Mouse (Mus musculus): ENCODE measurements at regions not wholly inside any gene's neighbourhood (a gene's known extent, or its start where the extent isn't known, plus 50 kb on each side); places are given as distances from the start of the nearest gene placed in this dataset.

- H3K9me3 ChIP-seq (ENCODE audit: control insufficient read depth, low read depth, low read length) = no peaks in the 10 kb centered on the region
- H3K36me3 ChIP-seq (ENCODE audit: control insufficient read depth, insufficient read depth, low read length) = no peaks in the 10 kb centered on the region
- H3K27me3 ChIP-seq (ENCODE audit: control insufficient read depth, insufficient read depth, low read length) = no peaks in the 10 kb centered on the region
- no peak overlapping the region for H3K9ac ChIP-seq (replicated peaks; ENCODE audit: low read depth, low read length)
- no peak for ATAC-seq (ENCODE audit: insufficient number of reproducible peaks, insufficient read depth, low FRiP score, low read depth)
- H3K4me2 ChIP-seq (replicated peaks; ENCODE audit: low read depth, low read length) = no peak overlapping the region
- WGBS = 54% methylated on average over 4 of the region's 4 CpGs
- no peak overlapping the region for H3K4me3 ChIP-seq (ENCODE audit: low read depth, low read length)
- no peaks in the 10 kb centered on the region for H3K4me1 ChIP-seq (ENCODE audit: control insufficient read depth, insufficient read depth, low read length)
- H3K27ac ChIP-seq (ENCODE audit: low read length) = no peak overlapping the region
These were observed 222.8 kb upstream of the Gm49339 start for GRCm38 (mm10) chr10:51257587-51258049.

DNA sequence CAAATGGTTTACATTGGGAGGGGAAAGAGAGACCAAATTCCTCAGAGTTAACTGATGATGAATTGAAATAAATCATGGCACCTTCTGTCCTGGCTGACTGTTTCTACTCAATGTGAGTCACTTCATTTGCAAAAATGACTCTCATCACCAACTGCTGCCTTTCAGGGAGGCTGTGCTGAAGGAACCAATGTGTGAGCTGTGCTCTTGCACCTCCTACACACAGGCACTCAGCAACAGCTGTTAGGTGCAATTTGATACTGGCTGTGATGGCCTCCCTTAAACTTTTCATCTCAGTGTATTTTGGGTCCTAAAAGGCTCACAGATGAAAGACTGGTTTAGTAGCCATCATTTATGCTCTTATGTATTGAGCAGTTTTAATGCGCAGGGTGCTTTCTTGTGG, 209.0 kb upstream of the Gm49339 start:
- 75% methylated on average over 1 of the region's 1 CpGs for WGBS
- ATAC-seq (ENCODE audit: insufficient number of reproducible peaks, insufficient read depth, low FRiP score, low read depth) = no peak; the same call in 1 of the 2 replicates
- no peak overlapping the region for H3K4me2 ChIP-seq (replicated peaks; ENCODE audit: low read depth, low read length)
- H3K9me3 ChIP-seq (ENCODE audit: control insufficient read depth, low read depth, low read length) = no peaks in the 10 kb centered on the region
- H3K4me1 ChIP-seq (ENCODE audit: control insufficient read depth, insufficient read depth, low read length) = no peaks in the 10 kb centered on the region
- H3K4me3 ChIP-seq (ENCODE audit: low read depth, low read length) = no peak overlapping the region
- no peak overlapping the region for H3K9ac ChIP-seq (replicated peaks; ENCODE audit: low read depth, low read length)
- H3K27ac ChIP-seq (ENCODE audit: low read length) = no peak overlapping the region
- no peaks in the 10 kb centered on the region for H3K36me3 ChIP-seq (ENCODE audit: control insufficient read depth, insufficient read depth, low read length)
- no peaks in the 10 kb centered on the region for H3K27me3 ChIP-seq (ENCODE audit: control insufficient read depth, insufficient read depth, low read length)

DNA sequence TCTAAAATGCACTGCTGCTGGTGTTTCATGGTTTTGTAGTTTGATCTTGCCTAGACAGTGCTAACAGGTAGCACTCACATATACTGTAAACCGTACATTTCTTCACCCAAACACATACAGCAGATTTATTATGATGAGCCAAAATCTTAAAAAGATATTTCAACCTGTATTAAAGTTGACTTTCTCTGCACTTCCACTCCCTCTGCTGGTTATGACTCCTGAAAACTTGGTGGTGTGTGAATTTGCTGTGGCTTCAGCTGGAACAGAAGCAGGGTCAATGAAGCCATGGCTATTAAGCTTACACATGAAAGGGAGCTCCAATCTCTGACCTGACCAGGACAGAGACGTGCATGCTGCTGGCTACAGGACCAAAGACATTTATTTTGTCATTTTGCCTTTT, 202.2 kb upstream of the Gm49339 start:
- no peaks in the 10 kb centered on the region for H3K4me1 ChIP-seq (ENCODE audit: control insufficient read depth, insufficient read depth, low read length)
- H3K9ac ChIP-seq (replicated peaks; ENCODE audit: low read depth, low read length) = no peak overlapping the region
- H3K4me2 ChIP-seq (replicated peaks; ENCODE audit: low read depth, low read length) = no peak overlapping the region
- no peaks in the 10 kb centered on the region for H3K27me3 ChIP-seq (ENCODE audit: control insufficient read depth, insufficient read depth, low read length)
- no peaks in the 10 kb centered on the region for H3K36me3 ChIP-seq (ENCODE audit: control insufficient read depth, insufficient read depth, low read length)
- no peak overlapping the region for H3K27ac ChIP-seq (ENCODE audit: low read length)
- H3K9me3 ChIP-seq (ENCODE audit: control insufficient read depth, low read depth, low read length) = no peaks in the 10 kb centered on the region
- WGBS = 36% methylated on average over 2 of the region's 2 CpGs
- no peak overlapping the region for H3K4me3 ChIP-seq (ENCODE audit: low read depth, low read length)
- no peak for ATAC-seq (ENCODE audit: insufficient number of reproducible peaks, insufficient read depth, low FRiP score, low read depth)

DNA sequence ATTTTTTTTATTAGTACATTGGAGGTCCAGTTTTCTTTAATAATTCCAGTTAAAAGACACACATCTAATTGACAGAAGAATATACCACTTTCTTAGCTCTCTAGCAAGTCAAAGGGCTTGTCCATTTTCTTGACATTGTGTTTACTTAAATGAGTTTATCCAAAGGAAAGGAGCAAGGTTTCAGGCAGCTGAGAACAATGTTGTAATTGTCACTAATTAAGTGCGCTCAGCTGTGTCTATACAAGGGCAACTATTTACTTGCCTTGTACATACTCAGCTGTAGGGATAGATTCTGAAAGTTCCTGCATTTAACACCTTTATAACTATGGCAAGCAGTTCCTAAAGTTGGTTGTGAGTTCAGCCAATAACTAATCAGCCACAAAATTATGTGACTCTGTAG, 198.0 kb upstream of the Gm49339 start:
- H3K4me2 ChIP-seq (replicated peaks; ENCODE audit: low read depth, low read length) = no peak overlapping the region

DNA sequence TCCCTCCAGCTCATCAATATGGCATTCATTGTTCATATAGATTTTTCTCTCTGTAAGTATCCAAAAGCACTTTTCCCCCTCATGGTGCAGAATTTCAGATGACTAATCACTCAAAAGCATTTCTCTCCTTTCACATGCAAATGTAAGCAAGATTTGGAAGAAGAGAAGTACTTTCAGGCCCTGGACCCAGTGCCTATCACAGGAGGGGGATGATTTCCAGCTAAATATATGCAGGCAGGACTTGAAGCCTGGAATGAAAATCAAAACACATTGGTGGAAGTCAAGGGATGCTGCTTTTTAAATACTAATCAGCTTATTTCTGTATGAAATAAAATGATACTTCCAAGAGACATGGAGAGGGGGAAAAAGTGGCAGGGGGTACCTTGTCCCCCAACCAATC, 195.9 kb upstream of the Gm49339 start:
- no peak overlapping the region for H3K27ac ChIP-seq (ENCODE audit: low read length)
- no peak overlapping the region for H3K9ac ChIP-seq (replicated peaks; ENCODE audit: low read depth, low read length)
- no peaks in the 10 kb centered on the region for H3K27me3 ChIP-seq (ENCODE audit: control insufficient read depth, insufficient read depth, low read length)
- H3K36me3 ChIP-seq (ENCODE audit: control insufficient read depth, insufficient read depth, low read length) = no peaks in the 10 kb centered on the region
- H3K4me1 ChIP-seq (ENCODE audit: control insufficient read depth, insufficient read depth, low read length) = no peaks in the 10 kb centered on the region
- no peaks in the 10 kb centered on the region for H3K9me3 ChIP-seq (ENCODE audit: control insufficient read depth, low read depth, low read length)
- no peak overlapping the region for H3K4me3 ChIP-seq (ENCODE audit: low read depth, low read length)
- no peak overlapping the region for H3K4me2 ChIP-seq (replicated peaks; ENCODE audit: low read depth, low read length)
- no peak for ATAC-seq (ENCODE audit: insufficient number of reproducible peaks, insufficient read depth, low FRiP score, low read depth)

More for the DNA sequence above, 198.0 kb upstream of the Gm49339 start:
- Histone ChIP-seq H3K9me3 (ENCODE audit: control insufficient read depth, low read depth, low read length) (no peaks in the 10 kb centered on the region), H3K27ac (ENCODE audit: low read length) (no peak overlapping the region), H3K36me3 (ENCODE audit: control insufficient read depth, insufficient read depth, low read length) (no peaks in the 10 kb centered on the region), H3K4me1 (ENCODE audit: control insufficient read depth, insufficient read depth, low read length) (no peaks in the 10 kb centered on the region), H3K4me3 (ENCODE audit: low read depth, low read length) (no peak overlapping the region), H3K9ac (replicated peaks; ENCODE audit: low read depth, low read length) (no peak overlapping the region), H3K27me3 (ENCODE audit: control insufficient read depth, insufficient read depth, low read length) (no peaks in the 10 kb centered on the region)
- no peak for ATAC-seq (ENCODE audit: insufficient number of reproducible peaks, insufficient read depth, low FRiP score, low read depth)
- 24% methylated on average over 1 of the region's 1 CpGs for WGBS

DNA sequence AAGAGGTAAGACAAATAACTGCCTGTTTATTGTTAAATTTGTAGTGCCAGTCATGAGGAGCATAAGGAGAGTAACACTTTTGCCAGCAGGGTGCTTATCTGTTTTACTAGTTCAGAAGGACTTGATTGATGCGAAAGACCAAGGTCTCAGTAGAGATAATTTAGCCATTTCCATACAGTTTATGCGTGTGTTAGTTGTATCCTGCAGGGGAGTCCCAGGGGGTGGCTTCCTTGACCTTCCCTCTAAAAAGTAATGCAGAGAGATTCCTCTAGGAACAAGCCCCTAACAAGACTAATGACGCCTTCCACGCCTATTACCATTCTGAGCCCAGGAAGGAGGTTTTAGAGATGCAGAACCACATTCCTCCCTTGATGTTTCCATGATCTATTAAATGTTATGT, 192.6 kb upstream of the Gm49339 start:
- Histone ChIP-seq H3K27me3 (ENCODE audit: control insufficient read depth, insufficient read depth, low read length) (no peaks in the 10 kb centered on the region), H3K4me2 (replicated peaks; ENCODE audit: low read depth, low read length) (no peak overlapping the region), H3K4me3 (ENCODE audit: low read depth, low read length) (no peak overlapping the region), H3K4me1 (ENCODE audit: control insufficient read depth, insufficient read depth, low read length) (no peaks in the 10 kb centered on the region), H3K9ac (replicated peaks; ENCODE audit: low read depth, low read length) (no peak overlapping the region), H3K27ac (ENCODE audit: low read length) (no peak overlapping the region), H3K36me3 (ENCODE audit: control insufficient read depth, insufficient read depth, low read length) (no peaks in the 10 kb centered on the region), H3K9me3 (ENCODE audit: control insufficient read depth, low read depth, low read length) (no peaks in the 10 kb centered on the region)
- WGBS = 36% methylated on average over 4 of the region's 4 CpGs
- no peak for ATAC-seq (ENCODE audit: insufficient number of reproducible peaks, insufficient read depth, low FRiP score, low read depth)

DNA sequence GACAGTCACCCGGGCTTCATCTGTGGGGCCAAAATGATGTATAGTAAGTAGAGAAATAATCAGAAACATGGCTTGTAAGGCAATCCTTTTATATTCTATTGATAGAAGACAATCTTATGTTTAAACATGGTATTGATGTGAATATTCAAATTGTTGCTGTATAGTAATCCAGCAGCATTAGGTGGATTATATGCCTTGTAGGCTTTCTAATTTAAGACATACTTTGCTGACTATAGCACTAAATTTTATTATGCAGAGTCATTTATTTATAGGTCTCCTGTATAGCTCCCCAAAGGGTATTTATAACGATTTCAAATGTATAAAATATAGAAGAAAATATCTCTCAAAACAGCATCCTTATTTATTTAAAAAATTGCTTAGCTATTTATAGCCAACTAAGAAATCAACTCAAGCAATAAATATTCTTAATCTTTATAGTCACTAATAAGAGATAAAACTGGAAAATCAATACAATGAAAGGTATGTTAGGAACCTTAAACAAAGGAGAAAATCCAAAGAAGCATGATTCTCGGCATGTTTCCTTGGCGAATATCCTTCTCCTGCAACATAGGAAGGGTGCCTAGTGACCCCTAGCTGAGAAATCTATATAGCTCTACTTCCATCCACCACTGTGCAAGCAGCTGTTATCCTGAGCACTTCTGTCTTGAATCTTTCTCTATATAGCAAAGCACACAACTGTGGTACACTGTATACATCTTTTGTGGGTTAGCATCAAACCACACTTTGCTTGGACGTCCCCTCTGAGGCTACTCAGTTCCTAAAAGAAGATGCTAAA, 188.8 kb upstream of the Gm49339 start:
- Histone ChIP-seq H3K4me3 (ENCODE audit: low read depth, low read length) (no peak overlapping the region), H3K36me3 (ENCODE audit: control insufficient read depth, insufficient read depth, low read length) (no peaks in the 10 kb centered on the region), H3K9ac (replicated peaks; ENCODE audit: low read depth, low read length) (no peak overlapping the region), H3K4me2 (replicated peaks; ENCODE audit: low read depth, low read length) (no peak overlapping the region), H3K27ac (ENCODE audit: low read length) (no peak overlapping the region), H3K9me3 (ENCODE audit: control insufficient read depth, low read depth, low read length) (no peaks in the 10 kb centered on the region), H3K4me1 (ENCODE audit: control insufficient read depth, insufficient read depth, low read length) (no peaks in the 10 kb centered on the region), H3K27me3 (ENCODE audit: control insufficient read depth, insufficient read depth, low read length) (no peaks in the 10 kb centered on the region)
- WGBS = 39% methylated on average over 5 of the region's 5 CpGs
- 0 out of 2 replicates have a peak, but pooled peaks have one; percentile 33 for ATAC-seq (ENCODE audit: insufficient number of reproducible peaks, insufficient read depth, low FRiP score, low read depth)

- Histone ChIP-seq H3K4me2 (replicated peaks; ENCODE audit: low read depth, low read length) (no peak overlapping the region), H3K4me1 (ENCODE audit: control insufficient read depth, insufficient read depth, low read length) (no peaks in the 10 kb centered on the region), H3K9me3 (ENCODE audit: control insufficient read depth, low read depth, low read length) (no peaks in the 10 kb centered on the region), H3K9ac (replicated peaks; ENCODE audit: low read depth, low read length) (no peak overlapping the region), H3K36me3 (ENCODE audit: control insufficient read depth, insufficient read depth, low read length) (no peaks in the 10 kb centered on the region), H3K27me3 (ENCODE audit: control insufficient read depth, insufficient read depth, low read length) (no peaks in the 10 kb centered on the region), H3K4me3 (ENCODE audit: low read depth, low read length) (no peak overlapping the region), H3K27ac (ENCODE audit: low read length) (no peak overlapping the region)
- no peak for ATAC-seq (ENCODE audit: insufficient number of reproducible peaks, insufficient read depth, low FRiP score, low read depth)
These were observed 167.6 kb upstream of the Gm49339 start for GRCm38 (mm10) chr10:51312814-51313213.

GRCm38 (mm10) chr10:51320207-51320606, 160.2 kb upstream of the Gm49339 start:
- 65% methylated on average over 2 of the region's 2 CpGs for WGBS
- Histone ChIP-seq H3K4me3 (ENCODE audit: low read depth, low read length) (no peak overlapping the region), H3K4me2 (replicated peaks; ENCODE audit: low read depth, low read length) (no peak overlapping the region), H3K4me1 (ENCODE audit: control insufficient read depth, insufficient read depth, low read length) (no peaks in the 10 kb centered on the region), H3K27ac (ENCODE audit: low read length) (no peak overlapping the region), H3K9me3 (ENCODE audit: control insufficient read depth, low read depth, low read length) (no peaks in the 10 kb centered on the region), H3K9ac (replicated peaks; ENCODE audit: low read depth, low read length) (no peak overlapping the region), H3K36me3 (ENCODE audit: control insufficient read depth, insufficient read depth, low read length) (no peaks in the 10 kb centered on the region), H3K27me3 (ENCODE audit: control insufficient read depth, insufficient read depth, low read length) (no peaks in the 10 kb centered on the region)
- no peak for ATAC-seq (ENCODE audit: insufficient number of reproducible peaks, insufficient read depth, low FRiP score, low read depth)
